Mouse (Mus musculus) cerebellum, adult 11-12 months (tissue): ENCODE data around the gene Abcc4.
"Not testable (repeated sequence)": the region's sequence is repeated elsewhere in the genome, so short reads cannot be mapped to it uniquely, and the experiment has no call there.

ENCODE experiments used
- DNase-seq: peaks from one replicate; pipeline ENCODE4 v3.0.0; 2022

The Abcc4 gene

DNA sequence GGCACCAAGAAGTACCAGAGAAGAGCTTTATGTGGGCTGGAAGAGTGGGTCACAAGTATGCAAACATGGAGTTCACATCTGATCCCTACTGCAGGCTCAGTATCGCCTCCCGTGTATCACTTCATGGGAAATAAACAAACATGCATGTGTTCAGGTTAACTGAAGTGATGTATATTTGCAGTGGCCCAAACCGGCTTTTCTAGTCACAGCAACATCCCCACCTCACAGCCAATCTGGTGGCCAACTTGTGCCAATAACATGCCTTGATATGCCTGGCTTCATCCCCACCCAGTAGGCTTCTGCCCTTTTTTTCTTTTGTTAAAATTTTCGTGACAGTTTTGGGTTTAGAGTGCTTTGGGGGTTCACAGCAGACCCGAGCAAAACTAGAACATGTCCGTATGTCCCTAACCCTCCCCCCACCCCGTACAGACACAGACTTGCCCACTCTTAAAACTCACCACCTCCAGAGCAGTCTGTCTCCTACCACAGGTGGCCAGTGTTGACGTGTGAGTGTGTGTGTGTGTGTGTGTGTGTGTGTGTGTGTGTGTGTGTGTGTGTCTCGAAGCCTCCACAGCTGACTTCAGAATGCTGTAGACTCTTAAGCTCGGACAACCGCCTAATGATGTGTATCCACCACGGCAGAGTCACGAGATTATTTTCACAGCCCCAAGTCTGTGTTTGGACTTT lies 29.6 kb downstream of the Abcc4 start:
- no peak for DNase-seq

DNA sequence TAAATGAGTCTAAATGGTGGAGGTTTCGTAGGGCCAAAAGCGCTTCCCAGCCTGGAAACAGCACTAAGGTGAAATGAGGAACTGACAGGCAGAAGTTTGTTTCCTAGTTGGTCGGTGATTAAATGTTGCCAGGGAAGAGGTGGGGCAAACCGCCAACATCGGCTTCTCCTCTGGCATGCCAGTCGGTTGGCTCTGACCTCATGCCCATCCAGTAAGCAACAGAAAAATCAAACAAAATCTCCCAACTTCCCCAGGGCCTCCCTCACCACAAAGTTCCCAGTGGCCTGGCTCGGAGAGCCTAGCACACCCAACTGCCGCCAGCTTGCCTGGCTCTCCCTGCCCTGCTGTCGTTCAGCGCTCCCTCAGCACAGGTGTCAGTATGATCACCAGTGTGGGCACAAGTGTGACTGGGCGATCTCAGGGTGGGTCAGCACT lies 31.3 kb downstream of the Abcc4 start:
- no peak for DNase-seq

DNA sequence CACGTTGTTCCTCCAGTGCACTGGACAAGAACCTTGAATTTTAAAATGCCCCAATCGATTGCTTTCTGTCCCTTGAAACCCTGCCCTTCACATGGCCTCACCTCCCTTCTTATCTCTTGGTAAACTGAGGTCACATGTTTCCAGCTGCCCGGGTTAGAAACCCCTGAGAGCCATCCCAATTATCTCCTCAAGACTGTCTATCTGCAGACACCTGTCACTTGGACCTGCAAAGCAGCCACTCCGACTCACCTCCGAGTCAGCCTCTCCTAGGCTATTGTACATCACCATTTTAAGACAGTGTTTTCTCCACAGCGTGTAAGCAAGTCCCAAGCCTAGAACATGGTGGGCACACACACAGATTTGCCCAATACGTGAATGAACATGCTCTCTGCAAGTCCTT lies 31.8 kb downstream of the Abcc4 start:
- no peak for DNase-seq

DNA sequence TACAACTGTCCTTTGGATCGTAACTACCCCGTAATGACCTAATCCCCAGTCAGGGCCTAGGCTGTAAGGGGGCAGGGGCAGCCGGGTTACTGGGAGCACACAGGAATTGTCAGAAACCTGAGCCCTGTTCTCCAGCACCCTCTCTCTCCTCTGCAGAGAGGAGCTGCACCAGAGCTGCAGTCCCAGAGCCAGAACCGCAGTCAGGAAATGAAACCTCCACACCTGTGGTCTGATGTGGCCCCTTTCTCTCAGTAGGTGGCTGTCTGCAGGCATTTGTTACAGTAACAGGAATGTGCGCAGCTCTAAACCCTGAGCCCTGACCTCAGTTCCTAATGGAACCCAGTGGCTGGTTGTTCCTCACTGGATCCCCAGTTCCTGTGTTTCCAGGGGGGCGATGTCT lies 32.5 kb downstream of the Abcc4 start:
- DNase-seq, result no peak

DNA sequence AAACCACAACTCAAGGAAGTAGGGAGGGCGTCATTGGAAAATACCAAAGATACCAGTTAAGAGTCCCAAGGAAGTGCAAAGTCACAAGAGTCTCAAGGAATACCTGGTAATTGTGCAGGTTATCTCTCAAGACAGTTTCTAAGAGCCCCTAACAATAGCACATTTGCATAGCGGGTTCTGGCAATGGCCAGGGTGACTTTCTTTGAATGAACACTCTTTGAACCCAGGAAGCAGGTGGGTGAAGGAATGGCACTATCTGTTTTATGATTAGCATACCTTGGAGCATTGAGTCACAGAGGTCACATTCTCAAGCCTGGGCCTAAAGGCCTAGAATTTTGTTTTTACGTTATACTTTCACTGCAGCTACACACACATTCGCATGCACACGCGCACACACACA lies 33.1 kb downstream of the Abcc4 start:
- DNase-seq, result not testable (repeated sequence)

DNA sequence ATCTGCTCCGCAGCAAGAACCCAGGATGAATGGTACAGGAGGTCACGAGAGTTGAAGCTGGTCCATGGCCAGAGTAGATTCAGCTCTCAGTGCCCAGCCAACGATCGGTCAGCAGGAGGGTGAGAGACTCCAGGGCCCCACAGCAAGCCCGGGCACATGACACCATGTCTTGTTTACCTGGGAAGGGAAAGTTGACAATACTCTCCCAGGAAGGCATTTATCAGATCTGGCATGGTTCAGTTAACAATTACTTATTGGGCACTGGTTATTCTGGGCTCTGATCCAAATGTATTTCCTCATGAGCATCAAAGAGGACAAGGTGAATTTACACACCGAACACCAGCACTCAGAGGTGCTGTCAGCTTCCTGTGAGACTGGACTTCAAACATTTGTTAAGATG lies 38.5 kb downstream of the Abcc4 start:
- DNase-seq, result peak; percentile 56

DNA sequence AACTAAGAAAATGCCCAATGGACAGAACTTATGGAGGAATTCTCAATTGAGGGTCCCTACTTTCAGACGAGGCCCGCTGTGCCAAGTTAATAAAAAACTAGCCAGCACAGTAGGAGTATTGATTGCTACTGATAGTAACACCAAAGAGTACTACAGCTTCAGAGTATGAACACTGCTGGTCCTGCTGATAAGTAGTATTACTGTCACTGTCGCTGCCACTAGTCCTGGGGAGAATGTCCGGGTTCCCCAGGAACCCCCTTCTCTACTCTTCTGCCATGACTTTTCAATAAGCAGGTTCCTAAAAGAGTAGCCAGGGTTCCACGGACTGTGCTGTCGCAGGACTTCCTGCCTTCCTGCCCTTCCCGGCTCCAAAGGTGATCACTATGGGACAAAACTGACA lies 41.4 kb downstream of the Abcc4 start:
- no peak for DNase-seq

DNA sequence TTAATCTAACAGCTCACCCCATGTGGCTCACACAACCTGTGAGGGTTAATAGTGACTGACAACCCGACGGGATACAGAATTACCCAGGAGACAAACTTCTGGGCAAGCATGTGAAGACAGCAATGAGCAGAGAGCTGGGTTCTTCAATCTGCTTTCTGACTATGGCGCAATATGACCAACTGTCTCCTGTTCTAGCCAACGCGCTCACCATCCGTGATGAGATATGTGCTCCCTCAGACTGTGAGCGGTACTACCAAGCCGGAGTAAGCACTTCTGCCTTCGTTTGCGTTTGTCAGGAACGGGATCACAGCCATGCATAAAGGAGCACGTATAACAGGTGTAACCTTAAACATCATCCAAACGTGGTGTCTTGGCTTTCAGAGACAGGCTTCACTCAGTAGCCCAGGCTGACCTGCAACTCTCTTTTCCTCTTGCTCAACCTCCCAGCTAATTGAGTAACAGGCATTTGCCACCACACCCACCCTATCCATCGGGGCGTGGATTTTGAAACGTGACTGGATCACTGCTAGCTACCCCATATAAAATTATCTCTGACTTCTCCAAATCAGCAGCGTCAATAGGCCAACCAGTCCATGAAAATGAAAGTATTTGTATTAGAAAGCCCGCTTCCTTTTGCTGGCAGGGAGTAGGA lies 43.3 kb downstream of the Abcc4 start:
- no peak for DNase-seq

DNA sequence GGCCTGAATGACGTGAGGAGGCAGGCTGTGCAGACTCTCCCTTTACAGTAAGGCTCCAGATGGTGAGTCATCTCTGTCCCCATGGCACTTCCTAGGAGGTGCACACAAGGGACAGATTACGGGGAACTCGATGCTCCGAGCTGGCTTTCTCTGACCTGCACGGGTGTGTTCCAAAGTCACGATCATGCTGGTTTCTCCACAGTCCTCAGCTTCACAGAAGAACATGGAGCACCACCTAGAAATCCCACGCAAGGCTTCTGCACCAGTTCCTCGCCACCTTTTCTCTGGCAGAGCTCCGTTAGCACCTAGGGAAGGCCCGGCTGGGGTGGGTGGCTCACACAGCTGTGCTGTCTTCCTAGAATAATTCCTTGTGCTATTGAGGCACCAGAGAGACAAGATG lies 43.9 kb downstream of the Abcc4 start:
- no peak for DNase-seq

DNA sequence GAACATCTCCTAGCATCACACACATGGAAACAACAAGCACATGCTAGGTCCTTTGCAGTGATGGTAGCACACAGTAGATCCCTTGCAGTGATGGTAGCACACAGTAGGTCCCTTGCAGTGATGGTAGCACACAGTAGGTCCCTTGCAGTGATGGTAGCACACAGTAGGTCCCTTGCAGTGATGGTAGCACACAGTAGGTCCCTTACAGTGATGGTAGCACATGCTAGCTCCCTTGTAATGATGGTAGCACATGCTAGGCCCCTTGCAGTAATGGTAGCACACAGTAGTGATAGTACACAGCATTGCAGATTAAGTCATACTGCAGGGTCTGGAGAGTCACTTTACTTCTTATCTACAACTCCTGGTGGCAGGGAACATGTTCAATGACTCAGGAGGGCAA lies 46.8 kb downstream of the Abcc4 start:
- no peak for DNase-seq

DNA sequence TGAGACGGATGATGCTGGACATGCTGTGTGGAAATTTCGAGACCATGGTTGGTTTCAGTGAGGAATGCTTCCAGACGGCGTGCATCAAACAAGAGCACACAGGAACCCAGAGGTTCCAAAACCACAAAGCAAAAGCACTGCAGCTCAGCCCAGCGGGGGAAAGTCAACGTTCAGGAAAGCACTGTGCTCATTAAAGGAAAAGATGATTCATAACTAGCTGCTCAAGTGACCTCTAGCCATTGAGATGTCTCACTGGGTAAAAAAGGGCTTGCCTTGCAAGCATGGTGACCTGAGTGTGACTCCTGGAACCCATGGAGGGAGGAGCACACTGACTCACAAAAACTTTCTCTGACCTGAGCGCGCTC lies 47.7 kb downstream of the Abcc4 start:
- no peak for DNase-seq

DNA sequence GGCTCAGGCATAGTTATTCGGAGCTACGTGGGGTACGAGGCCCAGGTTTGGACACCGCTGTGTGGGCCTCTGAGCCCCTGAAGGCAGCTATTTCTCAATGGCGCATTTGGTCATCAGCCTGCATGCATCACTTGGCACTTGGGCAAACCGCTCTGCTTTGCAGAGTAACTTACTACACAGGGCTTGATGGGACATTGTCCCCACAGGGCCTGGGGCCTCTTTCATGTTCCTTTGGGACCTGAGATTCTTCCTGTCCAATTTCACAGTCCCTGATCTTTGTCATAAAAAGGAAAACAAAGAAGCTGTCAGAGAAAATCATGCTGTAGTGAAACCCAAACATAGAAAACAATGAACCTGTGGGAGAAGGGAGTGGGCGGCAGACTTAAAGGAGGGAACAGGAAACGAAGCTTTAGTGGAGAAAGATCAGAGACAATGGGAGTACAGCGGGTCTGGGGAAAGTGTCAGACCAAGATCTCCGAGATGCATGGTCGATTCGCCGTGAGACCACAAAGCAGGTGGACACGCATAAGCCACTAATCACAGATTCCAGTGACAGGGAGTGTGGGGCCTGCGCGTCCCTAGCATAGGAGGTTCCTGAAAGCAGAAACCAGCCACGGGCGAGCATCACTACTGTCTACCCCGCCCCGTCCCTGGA lies 48.2 kb downstream of the Abcc4 start:
- no peak for DNase-seq

DNA sequence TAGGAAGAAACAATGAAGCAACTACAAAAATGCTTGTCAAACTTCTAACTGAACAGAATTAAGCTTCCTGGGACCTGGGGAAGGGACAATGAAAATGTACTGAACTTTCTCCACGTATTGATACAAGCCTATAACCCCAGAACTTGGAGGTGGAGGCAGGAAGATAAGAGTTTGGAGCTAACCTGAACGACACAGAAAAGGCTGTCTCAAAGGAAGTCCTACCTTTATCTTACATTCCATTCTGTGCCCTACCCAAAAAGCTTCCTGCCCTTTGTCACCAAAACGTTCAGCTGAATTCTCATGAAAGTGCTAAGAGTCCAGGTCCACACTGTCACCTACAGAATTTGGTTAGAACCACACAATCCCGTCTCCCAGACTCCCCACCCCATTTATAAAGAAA lies 48.8 kb downstream of the Abcc4 start:
- DNase-seq, result no peak

DNA sequence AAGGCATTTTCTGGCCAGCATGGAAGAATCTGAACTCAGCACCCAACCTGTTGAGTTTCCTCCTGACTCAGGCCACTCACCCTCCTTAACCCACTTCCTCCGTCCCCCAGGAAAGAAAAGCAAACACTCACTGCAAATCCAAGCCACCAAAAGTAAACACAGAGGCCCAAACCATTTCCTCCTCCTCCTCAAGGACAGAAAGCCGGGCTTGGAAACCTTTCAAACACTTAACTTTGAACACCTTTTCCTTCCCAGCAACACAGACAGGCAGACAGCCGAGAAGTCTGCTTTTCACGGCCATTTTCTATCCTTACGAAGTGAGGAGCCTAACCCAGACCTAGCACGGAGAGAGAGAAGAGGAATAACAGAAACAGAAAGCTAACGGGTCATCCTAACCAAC lies 50.0 kb downstream of the Abcc4 start:
- no peak for DNase-seq

DNA sequence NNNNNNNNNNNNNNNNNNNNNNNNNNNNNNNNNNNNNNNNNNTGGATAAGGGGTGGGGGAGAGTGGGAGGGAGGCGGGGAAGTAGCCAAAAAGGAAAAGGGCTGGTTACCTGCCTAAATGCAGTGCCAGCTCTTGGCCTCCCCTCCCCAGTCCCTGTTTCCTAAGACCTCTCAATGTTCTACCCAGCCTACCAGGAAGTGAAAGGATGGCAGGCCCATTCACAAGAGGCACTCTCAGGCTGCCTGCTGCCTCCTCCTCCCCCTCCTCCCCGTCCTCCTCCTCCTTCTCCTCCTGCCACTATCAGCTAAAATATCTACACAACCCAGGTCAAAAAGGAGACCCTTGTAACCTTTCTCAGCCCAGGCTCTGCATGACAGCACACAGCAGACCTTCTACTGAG lies 51.1 kb downstream of the Abcc4 start:
- no peak for DNase-seq

DNA sequence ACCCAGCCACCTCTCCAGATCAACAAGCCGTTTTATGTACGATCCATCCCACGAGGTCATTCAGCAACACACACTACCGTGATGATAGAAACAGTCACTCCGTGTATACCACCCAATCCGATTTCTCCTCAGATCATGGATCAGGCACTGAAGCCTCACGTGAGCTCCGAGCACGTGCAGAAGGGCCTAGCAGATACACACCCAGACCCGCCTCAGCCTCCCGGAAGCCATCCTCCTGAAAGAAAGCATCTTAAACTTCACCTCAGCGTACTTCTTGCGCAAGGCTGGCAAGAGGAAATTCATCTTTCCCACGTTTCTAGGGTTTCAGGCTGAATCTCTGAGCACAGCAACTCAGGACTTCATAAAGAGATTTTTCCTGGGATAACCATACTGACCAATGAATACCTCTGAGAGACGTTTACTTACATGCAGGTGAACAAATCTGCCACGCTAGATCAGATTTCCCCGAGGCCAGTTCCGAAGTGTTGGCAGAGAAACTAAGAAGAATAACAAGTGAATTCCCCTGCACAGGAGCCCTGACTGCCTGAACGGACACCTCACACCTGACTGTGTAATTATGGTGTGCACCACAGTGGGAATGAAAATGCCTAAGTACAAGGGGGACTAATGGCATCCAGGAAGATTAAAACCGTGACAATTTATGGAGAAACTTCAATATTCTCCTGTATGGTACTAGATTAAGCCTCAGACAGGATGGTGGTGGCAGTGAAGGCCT lies 54.1 kb downstream of the Abcc4 start:
- no peak for DNase-seq

DNA sequence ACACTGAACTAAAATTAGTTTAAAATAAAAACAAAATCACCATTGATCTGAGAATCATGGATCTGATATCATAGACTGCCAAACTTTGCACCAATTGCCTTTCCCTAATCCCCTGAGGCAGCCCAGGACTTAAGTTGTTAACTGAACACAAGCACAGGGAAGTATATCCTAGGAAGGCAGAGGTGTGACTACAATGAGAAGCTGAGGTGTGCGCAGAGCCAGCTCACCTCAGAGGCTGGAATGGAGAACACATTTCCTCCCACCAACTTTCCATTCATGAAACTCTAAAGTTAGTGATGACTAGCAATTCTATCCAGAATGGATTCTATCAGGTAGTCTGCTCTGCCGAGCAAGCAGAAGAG lies 56.1 kb downstream of the Abcc4 start:
- DNase-seq, result no peak

DNA sequence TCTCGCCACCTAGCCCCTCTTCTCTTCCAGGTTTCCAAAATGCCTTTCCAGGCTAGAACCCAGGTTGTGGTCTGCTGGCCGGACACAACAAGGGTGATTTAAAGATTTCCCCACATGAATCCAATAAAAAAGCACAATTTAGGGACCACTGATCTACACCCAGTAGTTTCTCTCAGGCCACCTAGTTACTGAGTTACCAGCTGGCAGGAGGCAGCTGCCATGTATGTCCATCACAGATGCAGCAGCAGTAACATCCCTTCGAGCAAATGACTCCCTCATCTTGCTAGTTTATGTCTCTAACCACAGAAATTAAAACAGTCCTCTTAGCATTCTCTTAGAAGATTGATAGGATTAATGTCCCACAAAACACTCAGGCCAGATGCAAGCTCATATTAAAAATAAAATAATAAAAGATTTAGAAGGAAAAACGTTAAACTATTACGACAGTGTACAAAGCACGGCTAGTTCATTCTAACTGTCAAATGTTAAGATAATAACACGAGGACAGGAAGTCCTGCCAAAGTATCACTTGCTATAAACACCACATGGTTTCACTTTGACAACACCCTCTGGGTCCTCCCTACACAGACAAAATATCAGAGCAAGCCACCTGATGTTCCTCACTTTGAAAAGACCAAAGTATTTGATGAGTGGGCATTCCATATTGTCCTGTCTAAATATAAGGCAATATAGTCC lies 56.7 kb downstream of the Abcc4 start:
- DNase-seq, result no peak

DNA sequence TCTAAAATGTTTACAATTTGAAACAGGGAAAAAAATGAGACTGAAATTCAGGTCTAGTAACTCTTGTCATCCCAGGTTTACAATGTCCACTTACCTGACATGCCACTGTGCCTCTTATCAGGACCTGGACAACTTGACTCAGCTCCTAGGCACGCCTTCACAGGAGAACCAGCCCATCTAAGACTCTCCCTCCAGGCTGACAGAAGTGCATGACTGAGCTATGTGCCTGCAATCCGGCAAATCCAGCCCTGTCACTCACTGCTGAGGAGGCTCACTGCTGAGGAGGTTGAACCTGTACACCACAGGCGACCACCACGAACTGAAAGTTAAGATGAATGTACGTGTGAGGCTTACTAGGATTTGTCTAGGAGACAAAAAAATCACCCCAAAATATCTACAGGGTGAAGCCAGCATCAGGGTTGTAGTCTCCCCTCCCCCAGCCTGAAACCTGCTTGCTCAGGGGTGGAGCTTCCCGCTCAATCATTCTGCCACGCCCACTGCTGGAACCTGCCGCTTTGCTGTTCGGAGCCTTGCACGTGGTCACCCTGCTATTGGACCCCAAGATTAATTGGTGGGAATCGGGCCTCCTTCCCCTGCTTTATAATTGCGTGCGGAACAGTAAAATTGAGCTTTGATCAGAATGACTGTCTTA lies 63.0 kb downstream of the Abcc4 start:
- not testable (repeated sequence) for DNase-seq

DNA sequence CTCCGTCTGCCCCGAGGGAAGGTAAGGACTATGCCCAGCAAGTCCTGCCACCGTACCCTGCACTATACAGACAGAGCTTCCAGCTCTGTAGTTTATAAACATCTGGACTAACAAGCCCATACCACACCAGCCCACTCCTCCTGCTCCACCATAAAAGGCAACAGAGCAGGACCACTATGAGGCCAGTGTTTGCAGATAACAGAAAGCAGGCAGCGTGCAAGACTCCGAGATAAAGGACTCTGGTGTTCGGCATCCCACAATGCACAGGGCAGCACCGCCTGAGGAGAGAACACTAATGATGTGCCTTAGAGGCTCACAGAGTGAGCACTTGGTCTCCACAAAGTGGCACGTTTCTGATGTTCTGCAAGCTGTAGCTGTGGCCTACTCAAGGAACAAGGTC lies 63.9 kb downstream of the Abcc4 start:
- DNase-seq, result no peak

DNA sequence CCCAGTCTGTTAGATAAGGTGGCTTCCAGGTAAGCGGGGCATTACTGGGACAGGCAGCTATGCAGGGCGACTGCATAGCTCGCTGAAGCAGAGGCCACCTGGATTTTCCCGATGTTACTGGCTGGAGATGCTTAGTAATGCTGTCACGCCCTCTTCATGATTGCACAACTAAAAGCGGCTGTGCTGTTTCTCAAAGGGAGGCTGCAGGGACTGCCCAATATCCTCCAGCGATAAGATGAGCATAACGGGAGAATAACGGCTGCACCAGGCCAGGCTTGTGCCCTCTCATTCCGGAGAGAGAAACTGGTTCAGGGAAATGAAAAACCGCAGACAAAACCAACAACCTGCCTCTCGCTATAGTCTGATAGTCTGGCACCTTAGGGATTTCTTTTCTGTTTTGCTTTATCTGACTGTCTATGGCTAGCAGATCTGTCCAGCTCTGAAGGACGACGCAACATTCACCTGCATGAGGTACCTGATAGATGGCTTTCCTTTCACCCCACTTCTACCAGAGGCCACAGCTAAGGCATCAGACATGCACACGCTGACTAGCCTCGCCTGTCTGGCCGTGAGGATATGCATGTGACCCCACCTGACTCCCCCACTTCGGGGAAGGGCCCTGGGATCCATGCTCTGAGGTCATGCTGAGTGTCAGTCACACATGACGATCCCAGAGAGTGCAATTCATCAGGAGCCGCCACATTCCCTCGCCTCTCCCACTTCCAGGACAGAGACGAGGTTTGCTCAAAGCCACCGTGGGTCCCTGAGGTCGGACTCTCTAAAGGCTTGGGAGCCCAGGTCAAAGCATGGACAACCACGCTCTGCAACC lies 67.4 kb downstream of the Abcc4 start:
- no peak for DNase-seq
